Mouse (Mus musculus) heart, embryonic 11.5 days (tissue): ENCODE results near the gene A730009L09Rik. TPM values are rescaled to one million over a fixed set of nuclear protein-coding genes. Genes with fewer than 3 reads are reported as not detected.

ENCODE experiments used
- ATAC-seq: fragments of 200-750 bp; cut with Nextera tagmentation; replicated peaks from 2 replicates; pipeline ENCODE4 v1.8.0; 2017; ENCODE audit warnings: moderate library complexity; ENCODE audit not compliant: insufficient number of reproducible peaks, low FRiP score, low TSS enrichment
- H3K27ac ChIP-seq: fragments of 300-500 bp; sonication (generic); 2 replicates; pipeline ENCODE4 v1.5.1; 2014; ENCODE audit warnings: mild to moderate bottlenecking, low read depth, low read length
- H3K27me3 ChIP-seq: fragments of 300-500 bp; sonication (generic); 2 replicates; pipeline ENCODE4 v1.6.1; 2014; ENCODE audit warnings: mild to moderate bottlenecking, low read length, mixed read lengths; ENCODE audit not compliant: control insufficient read depth, insufficient read depth
- H3K36me3 ChIP-seq: fragments of 300-500 bp; sonication (generic); 2 replicates; pipeline ENCODE4 v1.6.1; 2014; ENCODE audit warnings: mild to moderate bottlenecking, low read length, moderate library complexity, mixed read lengths; ENCODE audit not compliant: control insufficient read depth, insufficient read depth
- H3K4me1 ChIP-seq: fragments of 300-500 bp; sonication (generic); 2 replicates; pipeline ENCODE4 v1.6.1; 2014; ENCODE audit warnings: low read length; ENCODE audit not compliant: control insufficient read depth, insufficient read depth
- H3K4me2 ChIP-seq: fragments of 300-500 bp; sonication (generic); 2 replicates; pipeline ENCODE4 v1.6.1; 2014; ENCODE audit warnings: mild to moderate bottlenecking, moderate library complexity
- H3K4me3 ChIP-seq: fragments of 300-500 bp; sonication (generic); 2 replicates; pipeline ENCODE4 v1.5.1; 2014; ENCODE audit warnings: low read depth, low read length
- H3K9ac ChIP-seq: fragments of 300-500 bp; sonication (generic); 2 replicates; pipeline ENCODE4 v1.6.1; 2014; ENCODE audit warnings: mild to moderate bottlenecking, low read depth, low read length, moderate library complexity
- H3K9me3 ChIP-seq: fragments of 300-500 bp; sonication (generic); replicated peaks from 2 replicates; pipeline ENCODE4 v1.6.1; 2016; ENCODE audit warnings: low read length; ENCODE audit not compliant: control insufficient read depth
- WGBS: fragments of 180-500 bp; shearing (Covaris S2); extraction: QIAGEN DNeasy Blood & Tissue Kit; methylation state at CpG from one replicate; pipeline ENCODE4 v1.1.7; 2014; ENCODE audit not compliant: insufficient replicate concordance; 5-methylcytosine and 5-hydroxymethylcytosine counted together
- polyA plus RNA-seq: library from polyadenylated mRNA; unstranded; fragments of >200 nt; fragmentation: Nextera tagmentation; extraction: Ambion mirVana; gene quantifications from 2 replicates; pipeline ENCODE4 v1.2.1, GENCODE M21; 2014

Gene A730009L09Rik
- polyA plus RNA-seq, 1 experiment from 2014 or later, result not detected

- Histone ChIP-seq H3K9ac (no peak overlapping the region), H3K27ac (no peak overlapping the region), H3K4me1 (no peaks in the 10 kb centered on the region), H3K36me3 (no peaks in the 10 kb centered on the region), H3K4me2 (no peak overlapping the region), H3K9me3 (no peaks in the 10 kb centered on the region), H3K27me3 (no peaks in the 10 kb centered on the region), H3K4me3 (no peak overlapping the region)
- 58% methylated on average over 11 of the region's 11 CpGs for WGBS
- no peak for ATAC-seq
Observed at GRCm38 (mm10) chr16:84485931-84486330, 29.0 kb upstream of the A730009L09Rik start.

- no peak overlapping the region for H3K27ac ChIP-seq
Observed at GRCm38 (mm10) chr16:84494818-84495217, 20.1 kb upstream of the A730009L09Rik start.

GRCm38 (mm10) chr16:84495438-84495837, 19.5 kb upstream of the A730009L09Rik start:
- Histone ChIP-seq H3K27ac (no peak overlapping the region), H3K27me3 (no peaks in the 10 kb centered on the region), H3K4me1 (no peaks in the 10 kb centered on the region), H3K4me3 (no peak overlapping the region), H3K9ac (no peak overlapping the region), H3K36me3 (no peaks in the 10 kb centered on the region), H3K9me3 (no peaks in the 10 kb centered on the region), H3K4me2 (no peak overlapping the region)
- WGBS, result 66% methylated on average over 2 of the region's 2 CpGs
- ATAC-seq, result no peak

More at GRCm38 (mm10) chr16:84494818-84495217, 20.1 kb upstream of the A730009L09Rik start:
- Histone ChIP-seq H3K9me3 (no peaks in the 10 kb centered on the region), H3K36me3 (no peaks in the 10 kb centered on the region), H3K4me2 (no peak overlapping the region), H3K4me1 (no peaks in the 10 kb centered on the region), H3K9ac (no peak overlapping the region), H3K27me3 (no peaks in the 10 kb centered on the region), H3K4me3 (no peak overlapping the region)
- ATAC-seq, result no peak
- 75% methylated on average over 3 of the region's 3 CpGs for WGBS

- 63% methylated on average over 4 of the region's 4 CpGs for whole genome bisulfite sequencing
- Histone ChIP-seq H3K27me3 (no peaks in the 10 kb centered on the region), H3K4me1 (no peaks in the 10 kb centered on the region), H3K9me3 (no peaks in the 10 kb centered on the region), H3K4me2 (no peak overlapping the region), H3K27ac (no peak overlapping the region), H3K36me3 (no peaks in the 10 kb centered on the region), H3K9ac (no peak overlapping the region), H3K4me3 (no peak overlapping the region)
- no peak for ATAC-seq
Observed at GRCm38 (mm10) chr16:84507681-84508080, 7.2 kb upstream of the A730009L09Rik start.

- 82% methylated on average over 11 of the region's 11 CpGs for WGBS
- Histone ChIP-seq H3K27me3 (no peaks in the 10 kb centered on the region), H3K36me3 (no peaks in the 10 kb centered on the region), H3K4me2 (no peak overlapping the region), H3K9me3 (no peaks in the 10 kb centered on the region), H3K27ac (no peak overlapping the region), H3K4me3 (no peak overlapping the region), H3K4me1 (no peaks in the 10 kb centered on the region), H3K9ac (no peak overlapping the region)
- ATAC-seq, result no peak
Observed at GRCm38 (mm10) chr16:84521975-84522635, 7.2 kb downstream of the A730009L09Rik start.

- Histone ChIP-seq H3K9me3 (no peaks in the 10 kb centered on the region), H3K27me3 (no peaks in the 10 kb centered on the region), H3K4me3 (no peak overlapping the region), H3K4me2 (no peak overlapping the region), H3K27ac (no peak overlapping the region), H3K36me3 (no peaks in the 10 kb centered on the region), H3K9ac (no peak overlapping the region), H3K4me1 (no peaks in the 10 kb centered on the region)
- 73% methylated on average over 5 of the region's 5 CpGs for WGBS
- ATAC-seq, result no peak
Observed at GRCm38 (mm10) chr16:84523061-84523460, 8.1 kb downstream of the A730009L09Rik start.

- no peak for ATAC-seq
- no peaks in the 10 kb centered on the region for H3K36me3 ChIP-seq
- H3K9ac ChIP-seq, result no peak overlapping the region
- no peak overlapping the region for H3K4me3 ChIP-seq
- H3K27ac ChIP-seq, result no peak overlapping the region
- H3K27me3 ChIP-seq, result no peaks in the 10 kb centered on the region
- 57% methylated on average over 11 of the region's 11 CpGs for WGBS
- H3K4me1 ChIP-seq, result no peaks in the 10 kb centered on the region
- no peak overlapping the region for H3K4me2 ChIP-seq
- H3K9me3 ChIP-seq, result no peaks in the 10 kb centered on the region
Observed at GRCm38 (mm10) chr16:84527375-84527774, 12.5 kb downstream of the A730009L09Rik start.

GRCm38 (mm10) chr16:84532803-84533202, 17.9 kb downstream of the A730009L09Rik start:
- WGBS, result 73% methylated on average over 3 of the region's 3 CpGs
- Histone ChIP-seq H3K27me3 (no peaks in the 10 kb centered on the region), H3K9me3 (no peaks in the 10 kb centered on the region), H3K36me3 (no peaks in the 10 kb centered on the region), H3K4me1 (no peaks in the 10 kb centered on the region), H3K4me2 (no peak overlapping the region), H3K4me3 (no peak overlapping the region), H3K9ac (no peak overlapping the region), H3K27ac (no peak overlapping the region)
- no peak for ATAC-seq

GRCm38 (mm10) chr16:84546059-84546458, 31.1 kb downstream of the A730009L09Rik start:
- Histone ChIP-seq H3K27me3 (no peaks in the 10 kb centered on the region), H3K9ac (no peak overlapping the region), H3K4me2 (no peak overlapping the region), H3K4me1 (no peaks in the 10 kb centered on the region), H3K9me3 (no peaks in the 10 kb centered on the region), H3K4me3 (no peak overlapping the region), H3K27ac (no peak overlapping the region), H3K36me3 (no peaks in the 10 kb centered on the region)
- no peak for ATAC-seq
- WGBS, result 81% methylated on average over 4 of the region's 4 CpGs
